Mouse (Mus musculus): Measurements from ENCODE around the gene Selenon. TPM values are rescaled to one million over a fixed set of nuclear protein-coding genes. Genes with fewer than 3 reads are reported as not detected.

Gene Selenon
- 100 to 1,000 TPM; 115 to 117 TPM for total RNA-seq (2023)

GRCm38 (mm10) chr4:134551494-134552316 lies at the start of gene Selenon:
TSS of gene Selenon (minus strand) at chr4:134552166.

GRCm38 (mm10) chr4:134534932-134535786 lies 16.8 kb downstream of the Selenon start, which contains the start of gene Mtfr1l:
TSS of gene Mtfr1l (minus strand) at chr4:134535387.

DNA sequence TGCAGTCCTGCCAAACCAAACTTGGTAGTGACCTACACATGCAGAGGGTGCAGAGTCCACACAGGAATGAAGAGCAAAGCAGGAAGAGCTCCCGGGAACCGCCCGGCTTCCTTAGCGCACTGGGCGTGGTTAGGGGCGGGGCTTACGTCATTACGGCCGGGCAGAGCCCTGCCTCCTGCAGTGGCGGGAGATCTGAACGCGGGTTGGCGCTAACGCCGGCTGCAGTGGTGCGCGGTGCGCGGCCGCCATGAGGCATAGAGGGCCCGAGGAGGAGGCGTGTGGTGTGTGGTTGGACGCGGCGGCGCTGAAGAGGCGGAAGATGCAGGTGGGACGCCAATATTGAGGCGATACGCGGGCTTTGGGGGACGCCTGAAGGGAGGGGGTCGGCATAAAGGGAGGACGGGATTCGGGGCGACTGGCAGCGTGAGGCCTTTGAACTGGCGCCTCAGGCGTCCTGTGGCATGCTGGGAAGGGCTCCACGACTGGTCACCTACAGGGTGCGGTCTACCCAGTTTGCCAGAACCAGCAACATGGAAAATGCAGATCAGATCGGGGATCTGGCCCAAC lies 41.0 kb downstream of the Selenon start, which contains the start of gene Aunip:
Aunip (plus strand) TSS at position 155 of the 567 bp plus-strand sequence.

GRCm38 (mm10) chr4:134496595-134497210 lies 55.3 kb downstream of the Selenon start, which contains the start of gene Paqr7:
TSS of gene Paqr7 (plus strand) at chr4:134496697.

Other genes with a start within 250 kb of the Selenon start
- gene Trim63, start 237.0 kb downstream of the Selenon start, total RNA-seq (2023), result not detected
- gene Slc30a2, start 209.0 kb downstream of the Selenon start, total RNA-seq (2023), result under 1 TPM in 1 of 2 experiments, not detected in 1; 0.51 TPM
- gene Extl1, start 168.3 kb downstream of the Selenon start, total RNA-seq (2023), result not detected
- gene Pafah2, start 155.8 kb downstream of the Selenon start, total RNA-seq (2023), result 10 to 100 TPM; 12.9 to 16.8 TPM
- gene Stmn1, start 83.8 kb downstream of the Selenon start, total RNA-seq (2023), result 100 to 1,000 TPM; 214 to 233 TPM
- gene Paqr7, start 55.5 kb downstream of the Selenon start, total RNA-seq (2023), result 10 to 100 TPM; 31.3 to 32.0 TPM
- gene Aunip, start 41.2 kb downstream of the Selenon start, total RNA-seq (2023), result 1 to 10 TPM; 4.7 to 6.8 TPM
- gene Mtfr1l, start 16.8 kb downstream of the Selenon start, total RNA-seq (2023), result 10 to 100 TPM; 37.2 to 40.0 TPM
- gene Man1c1, start 152.1 kb upstream of the Selenon start, total RNA-seq (2023), result 10 to 100 TPM; 33.2 to 36.2 TPM
- 10 to 100 TPM; 30.4 to 40.2 TPM for gene Ldlrap1, start 215.9 kb upstream of the Selenon start, total RNA-seq (2023)